Mouse (Mus musculus) left cerebral cortex, adult 9 months (tissue): Measurements from ENCODE around the gene Prkd3.

Source experiments
- DNase-seq, 2 experiments: peaks; one replicate each; pipeline ENCODE4 v3.0.0; 2022; ENCODE audit warnings: low spot score in 2 of 2

The Prkd3 gene

GRCm38 (mm10) chr17:79020208-79020983, at the start of gene Prkd3:
Gene Prkd3 (minus strand): TSS chr17:79020816.
- DNase-seq, result peak in 1 of 2 experiments; percentile 25

GRCm38 (mm10) chr17:79069766-79070480, 49.3 kb upstream of the Prkd3 start:
- peak in 1 of 2 experiments; percentile 63 for DNase-seq

- DNase-seq, result no peak
Observed at GRCm38 (mm10) chr17:79069019-79069418, 48.4 kb upstream of the Prkd3 start.

GRCm38 (mm10) chr17:79068581-79068980, 48.0 kb upstream of the Prkd3 start:
- DNase-seq, result no peak

GRCm38 (mm10) chr17:79064250-79064649, 43.6 kb upstream of the Prkd3 start:
- DNase-seq, result no peak

GRCm38 (mm10) chr17:79060221-79060620, 39.6 kb upstream of the Prkd3 start:
- no peak for DNase-seq

- no peak for DNase-seq
Observed at GRCm38 (mm10) chr17:79058271-79058670, 37.7 kb upstream of the Prkd3 start.

- peak; percentile 42 to 58 for DNase-seq
Observed at GRCm38 (mm10) chr17:79052088-79052812, 31.6 kb upstream of the Prkd3 start.

- DNase-seq, result no peak
Observed at GRCm38 (mm10) chr17:79051606-79052005, 31.0 kb upstream of the Prkd3 start, which contains the start of gene Qpct. Gene Qpct (plus strand): TSS chr17:79051906.

- DNase-seq, result no peak
Observed at GRCm38 (mm10) chr17:79043705-79044104, 23.1 kb upstream of the Prkd3 start.

GRCm38 (mm10) chr17:79039660-79040059, 19.0 kb upstream of the Prkd3 start:
- DNase-seq, result no peak

GRCm38 (mm10) chr17:79032782-79033181, 12.2 kb upstream of the Prkd3 start:
- DNase-seq, result no peak

- no peak for DNase-seq
Observed at GRCm38 (mm10) chr17:79031569-79031968, 11.0 kb upstream of the Prkd3 start.

- no peak for DNase-seq
Observed at GRCm38 (mm10) chr17:79029226-79029625, 8.6 kb upstream of the Prkd3 start.

- DNase-seq, result no peak
Observed at GRCm38 (mm10) chr17:79024544-79024943, 3.9 kb upstream of the Prkd3 start.

GRCm38 (mm10) chr17:79022746-79023145, 2.1 kb upstream of the Prkd3 start:
- no peak for DNase-seq

GRCm38 (mm10) chr17:79020984-79021335, 344 bp upstream of the Prkd3 start:
- no peak for DNase-seq

GRCm38 (mm10) chr17:79019726-79020207, 849 bp downstream of the Prkd3 start:
- no peak for DNase-seq

GRCm38 (mm10) chr17:79018422-79018821, 2.2 kb downstream of the Prkd3 start:
- DNase-seq, result no peak

GRCm38 (mm10) chr17:79015831-79016230, 4.8 kb downstream of the Prkd3 start:
- DNase-seq, result no peak

- DNase-seq, result no peak
Observed at GRCm38 (mm10) chr17:79014911-79015685, 5.5 kb downstream of the Prkd3 start.
